Mouse (Mus musculus) lung, adult 2 months (tissue): ENCODE data around the gene Ces2a.

Source experiments
- CTCF ChIP-seq: fragments of 200-500 bp; IDR thresholded peaks from 2 replicates; pipeline ENCODE4 v1.5.1; 2011; ENCODE audit warnings: mild to moderate bottlenecking, low read length, control low read depth; ENCODE audit not compliant: insufficient read depth
- POLR2A ChIP-seq: fragments of 200-500 bp; IDR thresholded peaks from 2 replicates; pipeline ENCODE4 v1.6.1; 2011; ENCODE audit warnings: low read depth, mild to moderate bottlenecking, control low read depth, low read length, borderline replicate concordance; ENCODE audit errors: extremely low read depth

DNA sequence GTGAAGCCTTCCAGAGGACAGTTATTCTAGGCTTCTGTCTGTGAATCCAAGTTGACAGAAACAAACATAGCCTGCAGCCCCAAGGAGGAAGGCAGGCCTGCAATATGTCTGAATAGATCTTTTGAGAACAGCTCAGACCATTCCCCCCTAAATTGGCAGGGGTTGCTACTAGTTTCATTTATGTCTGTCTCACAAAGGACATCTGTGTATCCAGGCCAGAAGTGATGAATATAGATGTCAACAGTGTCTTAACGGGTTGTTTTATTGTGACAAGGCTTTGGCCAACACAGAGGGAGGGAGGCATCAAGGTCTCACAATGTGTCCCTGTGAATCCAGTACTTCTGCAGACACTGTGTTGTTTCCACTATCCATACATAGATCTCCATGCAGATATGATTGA lies 23.8 kb downstream of the Ces2a start:
- no peak for TF ChIP-seq POLR2A
- no peak for TF ChIP-seq CTCF
